Mouse (Mus musculus) hindbrain, embryonic 13.5 days (tissue): ENCODE measurements at regions not wholly inside any gene's neighbourhood (a gene's known extent, or its start where the extent isn't known, plus 50 kb on each side); places are given as distances from the start of the nearest gene placed in this dataset.

Experiments used
- ATAC-seq: fragments of 200-750 bp; cut with Nextera tagmentation; 2 replicates; pipeline ENCODE4 v1.8.0; 2017; ENCODE audit warnings: moderate TSS enrichment; ENCODE audit not compliant: low FRiP score
- H3K27ac ChIP-seq: fragments of 300-500 bp; sonication (generic); 2 replicates; pipeline ENCODE4 v1.5.1; 2015; ENCODE audit warnings: inconsistent platforms, mild to moderate bottlenecking, moderate library complexity
- H3K27me3 ChIP-seq: fragments of 300-500 bp; sonication (generic); 2 replicates; pipeline ENCODE4 v1.6.1; 2015; ENCODE audit warnings: mild to moderate bottlenecking, inconsistent platforms
- H3K36me3 ChIP-seq: fragments of 300-500 bp; sonication (generic); 2 replicates; pipeline ENCODE4 v1.6.1; 2015; ENCODE audit warnings: mild to moderate bottlenecking, inconsistent platforms
- H3K4me1 ChIP-seq: fragments of 300-500 bp; sonication (generic); replicated peaks from 2 replicates; pipeline ENCODE4 v1.6.1; 2015; ENCODE audit warnings: inconsistent platforms
- H3K4me2 ChIP-seq: fragments of 300-500 bp; sonication (generic); 2 replicates; pipeline ENCODE4 v1.6.1; 2015; ENCODE audit warnings: inconsistent platforms, mild to moderate bottlenecking, moderate library complexity
- H3K4me3 ChIP-seq: fragments of 300-500 bp; sonication (generic); 2 replicates; pipeline ENCODE4 v1.5.1; 2015; ENCODE audit warnings: mild to moderate bottlenecking, inconsistent platforms
- H3K9ac ChIP-seq: fragments of 300-500 bp; sonication (generic); 2 replicates; pipeline ENCODE4 v1.6.1; 2015; ENCODE audit warnings: mild to moderate bottlenecking, inconsistent platforms
- H3K9me3 ChIP-seq: fragments of 300-500 bp; sonication (generic); 2 replicates; pipeline ENCODE4 v1.6.1; 2016; ENCODE audit warnings: inconsistent platforms
- WGBS: fragments of 180-500 bp; shearing (Covaris S2); methylation state at CpG from one replicate; pipeline ENCODE4 v1.1.7; 2015; 5-methylcytosine and 5-hydroxymethylcytosine counted together

- 84% methylated on average over 6 of the region's 6 CpGs for WGBS
- H3K4me3 ChIP-seq = no peak overlapping the region
- H3K36me3 ChIP-seq = no peaks in the 10 kb centered on the region
- no peak for ATAC-seq
- no peak overlapping the region for H3K9ac ChIP-seq
- peaks cover 12% of the 10 kb centered on the region for H3K4me1 ChIP-seq
- no peak overlapping the region for H3K4me2 ChIP-seq
- H3K27ac ChIP-seq = no peak overlapping the region
- H3K27me3 ChIP-seq = no peaks in the 10 kb centered on the region
- no peaks in the 10 kb centered on the region for H3K9me3 ChIP-seq
Observed at GRCm38 (mm10) chr3:54993761-54994160, 61.5 kb downstream of the Ccna1 start.

GRCm38 (mm10) chr3:54990073-54990472, 65.2 kb downstream of the Ccna1 start:
- 8% methylated on average over 5 of the region's 5 CpGs for WGBS
- H3K9me3 ChIP-seq = no peaks in the 10 kb centered on the region
- H3K9ac ChIP-seq = no peak overlapping the region
- no peak for ATAC-seq
- H3K4me3 ChIP-seq = no peak overlapping the region
- no peak overlapping the region for H3K4me2 ChIP-seq
- H3K27me3 ChIP-seq = no peaks in the 10 kb centered on the region
- no peaks in the 10 kb centered on the region for H3K36me3 ChIP-seq
- peaks cover 12% of the 10 kb centered on the region for H3K4me1 ChIP-seq
- no peak overlapping the region for H3K27ac ChIP-seq

GRCm38 (mm10) chr3:54989358-54989757, 65.9 kb downstream of the Ccna1 start:
- Histone ChIP-seq H3K4me2 (no peak overlapping the region), H3K9ac (no peak overlapping the region), H3K36me3 (no peaks in the 10 kb centered on the region), H3K27ac (no peak overlapping the region; the same call in 1 of the 2 replicates), H3K4me3 (no peak overlapping the region), H3K4me1 (peaks cover 12% of the 10 kb centered on the region), H3K9me3 (no peaks in the 10 kb centered on the region), H3K27me3 (no peaks in the 10 kb centered on the region)
- WGBS = 51% methylated on average over 8 of the region's 8 CpGs
- ATAC-seq = peak; percentile 61

GRCm38 (mm10) chr3:54981488-54981887, 65.8 kb upstream of the Sertm1 start:
- Histone ChIP-seq H3K27me3 (no peaks in the 10 kb centered on the region), H3K4me3 (no peak overlapping the region), H3K4me2 (no peak overlapping the region), H3K9me3 (no peaks in the 10 kb centered on the region), H3K27ac (no peak overlapping the region), H3K36me3 (no peaks in the 10 kb centered on the region), H3K4me1 (no peaks in the 10 kb centered on the region), H3K9ac (no peak overlapping the region)
- no peak for ATAC-seq
- whole genome bisulfite sequencing = 37% methylated on average over 2 of the region's 2 CpGs

GRCm38 (mm10) chr3:54980312-54980711, 64.6 kb upstream of the Sertm1 start:
- Histone ChIP-seq H3K9ac (no peak overlapping the region), H3K4me3 (no peak overlapping the region), H3K9me3 (no peaks in the 10 kb centered on the region), H3K27me3 (no peaks in the 10 kb centered on the region), H3K27ac (no peak overlapping the region), H3K36me3 (no peaks in the 10 kb centered on the region), H3K4me2 (no peak overlapping the region), H3K4me1 (no peaks in the 10 kb centered on the region)
- no peak; the same call in 1 of the 2 replicates for ATAC-seq
- WGBS = 56% methylated on average over 2 of the region's 2 CpGs

GRCm38 (mm10) chr3:54965512-54965911, 49.8 kb upstream of the Sertm1 start:
- 0 out of 2 replicates have a peak, but pooled peaks have one; percentile 57 for ATAC-seq
- H3K27ac ChIP-seq = peak overlapping the region; percentile 66; the same call in 1 of the 2 replicates
- 27% methylated on average over 6 of the region's 6 CpGs for WGBS

More at GRCm38 (mm10) chr3:54965512-54965911, 49.8 kb upstream of the Sertm1 start:
- H3K4me3 ChIP-seq = no peak overlapping the region
- no peak overlapping the region for H3K9ac ChIP-seq
- H3K36me3 ChIP-seq = no peaks in the 10 kb centered on the region
- no peaks in the 10 kb centered on the region for H3K27me3 ChIP-seq
- H3K4me1 ChIP-seq = peaks cover 16% of the 10 kb centered on the region
- no peak overlapping the region for H3K4me2 ChIP-seq
- H3K9me3 ChIP-seq = no peaks in the 10 kb centered on the region
